Mouse (Mus musculus): ENCODE measurements around the gene Acbd5.

DNA sequence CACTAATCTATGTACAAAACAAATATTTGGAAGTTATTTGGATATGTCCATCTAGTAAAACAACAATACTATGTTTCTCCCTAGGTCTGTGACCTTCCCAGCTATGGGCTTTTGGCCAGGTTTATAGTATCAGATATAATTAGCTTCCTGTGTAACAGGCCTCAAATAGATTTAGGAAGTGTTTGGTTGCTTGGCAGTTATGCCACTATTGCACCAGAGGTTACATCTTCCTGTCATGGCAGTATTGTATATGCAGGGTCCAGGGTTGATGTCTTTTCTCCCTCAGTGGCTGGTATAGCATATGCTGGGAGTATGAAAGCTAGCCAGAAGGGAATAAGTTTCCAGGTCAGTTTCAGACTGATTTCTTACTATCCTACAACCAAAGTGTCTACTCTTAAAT is 34.3 kb downstream of the Acbd5 start:
- TF ChIP-seq POLR2A (IDR thresholded peaks at IDR 0.05; ENCODE audit: control insufficient read depth, extremely low read depth, insufficient read depth, low read length, poor library complexity) (no peak), CTCF (IDR thresholded peaks at IDR 0.05; ENCODE audit: borderline replicate concordance, control insufficient read depth, extremely low read depth, insufficient read depth, low read length, poor library complexity) (no peak)
